Mouse (Mus musculus): Measurements from ENCODE around the gene Scube3.

Scube3 gene

DNA sequence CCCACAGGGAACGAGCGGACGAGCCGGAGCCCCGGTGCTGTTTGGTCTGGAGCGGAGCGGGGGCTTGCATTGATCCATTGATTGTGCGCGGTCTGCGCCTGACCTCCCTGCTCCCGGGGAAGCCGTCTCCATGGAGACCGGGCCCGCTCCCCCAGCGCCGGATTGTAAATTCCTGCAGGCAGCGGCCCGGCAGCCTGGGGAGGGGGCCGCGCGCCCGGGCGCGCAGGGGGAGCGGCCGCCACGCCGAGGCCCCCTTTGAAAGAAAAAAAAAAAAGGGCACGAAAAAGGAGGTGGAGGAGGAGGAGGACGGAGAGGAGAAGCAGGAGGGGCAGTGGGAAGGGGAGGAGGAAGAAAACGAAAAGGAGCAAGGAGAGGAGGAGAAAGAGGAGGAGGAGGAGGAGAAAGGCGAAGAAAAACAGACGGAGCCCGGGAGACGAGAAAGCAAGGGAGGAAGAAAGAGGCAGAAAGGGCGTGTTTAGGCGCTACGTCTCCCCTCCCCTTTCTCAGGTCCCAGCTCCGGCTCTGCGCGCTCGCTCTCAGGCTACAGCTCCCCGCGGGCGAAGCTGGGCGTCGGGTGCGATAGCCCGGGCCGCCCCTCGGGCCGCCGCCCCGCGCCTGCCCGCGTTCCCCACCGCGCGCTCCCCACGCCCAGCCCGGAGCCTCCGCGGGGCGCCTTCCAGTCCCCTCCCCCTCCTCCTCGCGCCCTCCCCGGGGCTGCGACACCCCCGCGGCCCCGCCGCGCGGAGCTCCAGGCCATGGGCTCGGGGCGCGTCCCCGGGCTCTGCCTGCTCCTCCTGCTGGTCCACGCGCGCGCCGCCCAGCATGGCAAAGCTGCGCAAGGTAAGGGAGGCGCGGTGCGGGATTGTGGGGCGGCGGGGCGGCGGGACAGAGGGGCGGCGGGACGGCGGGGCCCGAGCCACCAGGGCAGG, at the start of gene Scube3:
Gene Scube3, plus strand, starts transcription at position 371 of the 929 bp plus-strand sequence.
- DNase-seq (ENCODE audit: low spot score in 2 of 2): no peak

DNA sequence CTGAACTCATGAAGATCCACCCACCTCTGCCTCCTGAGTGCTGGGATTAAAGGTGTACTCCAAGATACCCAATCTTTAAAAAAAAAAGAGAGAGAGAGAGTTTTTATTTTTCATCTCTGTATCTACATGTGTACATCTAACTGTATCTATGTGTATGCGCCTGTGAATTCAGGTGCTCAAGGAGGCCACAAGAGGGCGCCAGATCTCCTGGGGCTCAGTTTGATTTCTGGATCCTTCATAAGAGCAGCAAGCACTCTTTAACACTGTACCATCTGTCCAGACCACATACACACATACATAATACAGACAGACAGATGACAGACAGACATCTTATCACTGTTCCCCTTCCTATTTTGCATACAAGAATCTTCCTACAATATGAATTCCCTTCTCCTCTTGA, 49.6 kb upstream of the Scube3 start:
- DNase-seq (ENCODE audit: low spot score in 2 of 2): no peak

DNA sequence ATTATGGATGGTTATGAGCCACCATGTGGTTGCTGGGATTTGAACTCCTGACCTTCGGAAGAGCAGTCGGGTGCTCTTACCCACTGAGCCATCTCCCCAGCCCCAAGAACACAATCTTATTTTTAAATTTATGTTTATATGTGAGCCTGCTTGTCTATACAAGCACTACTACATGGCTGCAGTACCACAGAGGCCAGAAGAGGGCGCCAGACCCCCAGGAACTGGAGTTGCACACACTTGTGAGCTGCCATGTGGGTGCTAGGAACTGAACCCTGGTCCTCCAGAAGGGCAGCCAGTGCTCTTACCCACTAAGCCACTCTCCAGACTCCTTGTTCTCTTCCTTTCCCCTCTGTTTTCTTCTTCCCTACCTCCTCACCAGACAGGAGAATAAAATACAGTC, 48.1 kb upstream of the Scube3 start:
- no peak for DNase-seq (ENCODE audit: low spot score in 2 of 2)

DNA sequence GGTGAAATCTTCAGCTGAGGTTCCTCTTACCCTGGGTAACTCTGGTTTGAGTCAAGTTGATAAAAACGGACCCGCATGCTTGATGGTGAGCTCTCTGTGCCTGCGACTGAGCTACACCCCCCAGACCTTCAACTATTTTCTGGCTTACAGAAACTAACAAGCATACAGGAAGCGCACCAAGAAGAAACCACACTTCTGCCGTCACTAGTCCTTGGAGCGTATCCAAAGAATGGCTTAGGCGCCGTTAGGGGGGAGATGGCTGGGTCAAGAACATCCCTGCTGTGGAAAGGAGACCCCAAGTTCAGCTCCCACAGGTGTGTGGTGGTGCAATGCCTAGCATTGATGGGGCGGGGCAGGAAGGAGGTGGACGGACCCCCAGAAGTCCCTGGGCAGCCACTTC, 45.5 kb upstream of the Scube3 start:
- DNase-seq (ENCODE audit: low spot score in 2 of 2): no peak

DNA sequence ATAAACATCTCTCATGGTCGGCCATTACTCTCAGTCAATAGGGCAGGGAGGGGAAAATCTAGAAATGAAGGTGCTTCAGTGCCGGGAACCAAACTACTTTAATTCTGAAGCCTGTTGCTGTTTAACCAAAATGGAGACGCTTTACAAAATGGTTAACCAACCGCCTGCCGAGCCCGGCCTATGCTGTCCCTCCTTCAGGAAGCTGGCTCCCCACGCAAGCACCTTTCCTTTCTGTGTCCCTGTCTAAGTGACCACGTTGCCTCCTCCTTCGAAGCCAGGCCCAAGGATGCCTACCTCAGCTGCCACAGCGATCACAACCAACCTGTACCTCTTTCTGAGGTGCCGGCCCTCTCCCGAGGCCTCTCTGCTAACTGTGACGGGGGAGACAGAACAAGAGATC, 44.6 kb upstream of the Scube3 start:
- DNase-seq (ENCODE audit: low spot score in 2 of 2): no peak

DNA sequence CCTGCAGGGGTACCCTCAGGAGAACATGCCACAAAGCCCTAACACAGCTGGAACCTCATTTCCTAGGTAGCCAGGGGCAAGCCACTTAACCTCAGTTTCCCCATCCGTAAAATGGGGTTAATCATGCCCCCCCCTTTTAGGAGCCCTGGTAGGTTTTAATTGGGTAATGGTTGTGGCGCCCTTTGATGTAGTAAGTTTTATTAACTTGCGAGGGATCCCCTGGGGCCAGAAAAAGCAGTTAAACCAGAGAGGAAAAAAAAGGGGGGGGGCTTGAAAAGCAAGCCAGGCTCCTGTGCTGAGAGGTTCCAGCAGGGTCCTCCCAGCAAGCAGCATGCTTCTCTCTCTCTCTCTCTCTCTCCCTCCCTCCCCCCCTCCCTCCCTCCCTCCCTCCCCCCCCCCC, 42.9 kb upstream of the Scube3 start:
- no peak for DNase-seq (ENCODE audit: low spot score in 2 of 2)

DNA sequence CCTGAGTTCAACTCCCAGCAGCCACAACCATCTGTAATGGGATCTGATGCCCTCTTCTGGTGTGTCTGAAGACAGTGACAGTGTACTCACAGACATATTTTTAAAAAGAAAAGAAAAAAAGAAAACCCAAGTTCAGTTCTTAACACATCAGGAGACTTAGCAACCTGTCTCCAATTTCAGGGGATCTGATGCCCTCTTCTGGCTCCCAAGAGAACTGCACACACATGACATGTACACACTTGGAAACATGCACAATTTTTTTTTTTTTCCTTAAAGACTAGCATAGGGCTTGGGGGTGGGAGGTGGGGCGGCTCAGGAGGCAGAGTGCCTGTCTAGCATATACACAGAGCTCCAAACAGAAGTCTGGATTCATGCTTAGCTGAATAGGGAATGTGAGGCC, 41.3 kb upstream of the Scube3 start:
- DNase-seq (ENCODE audit: low spot score in 2 of 2): no peak

DNA sequence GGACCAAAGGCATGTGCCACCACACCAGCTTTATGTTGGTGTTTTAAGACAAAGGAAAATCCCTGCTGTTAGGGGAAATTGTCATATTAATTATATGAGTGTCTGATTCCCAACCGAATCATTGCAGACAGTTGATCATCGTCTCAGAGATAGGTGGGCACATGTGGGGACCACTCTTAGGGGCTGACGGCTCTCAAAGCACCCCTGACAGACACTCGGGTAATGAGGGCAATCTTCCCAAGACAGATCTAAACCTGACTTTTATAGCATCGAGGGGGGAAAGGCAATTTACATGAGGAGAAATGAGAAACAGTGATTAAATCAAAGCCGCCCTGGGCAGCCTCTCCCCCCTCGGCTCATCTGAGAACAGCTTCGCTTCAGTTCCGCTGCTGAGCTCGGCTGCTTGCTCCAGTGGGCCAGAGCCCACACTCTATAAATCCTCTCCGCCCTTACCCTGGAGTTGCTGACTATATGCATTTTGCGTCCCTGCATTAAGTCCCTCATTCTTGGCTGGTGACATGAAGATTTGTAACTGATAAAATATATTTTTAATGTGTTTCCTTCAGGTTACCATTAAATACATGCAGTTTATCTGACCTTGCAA, 40.6 kb upstream of the Scube3 start:
- DNase-seq (ENCODE audit: low spot score in 2 of 2): no peak

DNA sequence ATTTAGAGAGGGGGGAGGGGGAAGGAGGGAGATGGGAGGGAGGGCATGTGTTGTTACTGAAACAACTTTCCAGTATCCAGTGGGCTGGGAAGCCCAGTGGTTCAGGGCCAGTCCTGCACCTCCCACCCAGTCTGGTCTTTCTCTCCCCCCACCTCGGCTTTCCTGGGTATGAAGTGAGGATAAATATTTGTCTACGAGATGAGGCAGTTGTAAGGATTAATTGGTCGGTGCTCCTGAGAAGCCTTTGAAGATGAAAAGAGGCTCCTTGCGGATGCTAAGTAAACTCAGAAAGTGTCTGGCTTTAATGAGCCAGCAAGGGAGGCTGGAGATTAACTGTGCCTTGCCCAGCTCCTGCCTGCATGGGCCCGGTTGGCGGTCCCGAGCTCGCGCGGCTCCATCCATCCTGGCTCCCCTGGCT, 40.0 kb upstream of the Scube3 start:
- no peak for DNase-seq (ENCODE audit: low spot score in 2 of 2)

DNA sequence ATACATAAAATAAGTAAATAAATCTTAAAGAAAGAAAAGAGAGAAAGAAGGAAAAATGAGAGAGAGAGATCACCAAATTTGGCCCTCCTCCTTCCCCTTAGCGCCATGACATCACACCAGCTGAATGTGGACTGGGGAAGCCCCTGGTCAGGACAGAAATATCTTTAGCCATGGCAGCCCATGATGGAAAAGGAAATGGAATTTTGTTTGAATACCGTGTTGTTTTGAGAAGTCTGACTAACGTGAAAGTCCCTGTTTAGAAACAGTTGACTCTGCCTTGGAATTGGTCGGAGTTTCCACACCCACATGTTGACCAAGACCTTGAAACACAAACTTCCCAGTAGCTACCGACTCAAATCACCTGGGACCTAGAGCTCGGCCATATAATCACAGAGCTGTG, 37.5 kb upstream of the Scube3 start:
- no peak for DNase-seq (ENCODE audit: low spot score in 2 of 2)

DNA sequence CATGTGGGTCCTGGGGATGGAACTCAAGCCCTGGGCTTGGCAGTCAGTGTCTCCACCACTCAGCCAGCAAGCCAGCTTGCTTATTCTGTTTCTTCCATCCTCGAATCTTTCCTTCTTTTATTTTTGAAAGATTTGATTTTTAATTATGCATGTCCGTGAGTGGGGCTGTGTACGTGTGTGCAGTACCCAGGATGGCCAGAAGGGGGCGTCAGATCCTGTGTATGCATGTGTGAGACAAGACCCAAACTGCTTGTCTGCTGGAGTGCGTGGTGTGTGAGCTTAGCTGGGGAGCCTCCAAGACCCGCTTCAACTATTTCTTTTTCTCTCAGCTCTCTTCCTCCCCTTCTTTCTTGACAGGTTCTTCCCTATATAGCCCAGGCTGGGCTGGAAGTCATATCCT, 35.6 kb upstream of the Scube3 start:
- DNase-seq (ENCODE audit: low spot score in 2 of 2): no peak

DNA sequence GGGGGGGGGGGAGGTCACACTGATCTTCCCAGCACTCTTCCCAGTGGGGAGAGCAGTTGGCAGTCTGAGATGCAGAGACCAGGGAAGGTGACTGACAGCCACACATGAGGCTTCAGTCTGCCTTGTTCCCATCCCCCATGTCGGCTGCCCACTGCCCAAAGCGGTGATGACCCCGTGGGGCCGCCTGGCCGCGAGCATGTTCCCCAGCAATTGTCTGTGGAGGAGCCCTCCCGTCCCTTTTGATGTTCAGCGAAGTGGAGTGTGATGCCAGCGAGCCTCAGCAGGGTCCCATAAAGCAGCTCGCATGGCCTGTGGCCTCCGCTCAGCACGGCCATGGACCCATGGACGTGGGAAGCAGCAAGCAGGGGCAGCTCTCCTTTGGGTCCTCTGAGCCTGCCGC, 34.7 kb upstream of the Scube3 start:
- no peak for DNase-seq (ENCODE audit: low spot score in 2 of 2)

DNA sequence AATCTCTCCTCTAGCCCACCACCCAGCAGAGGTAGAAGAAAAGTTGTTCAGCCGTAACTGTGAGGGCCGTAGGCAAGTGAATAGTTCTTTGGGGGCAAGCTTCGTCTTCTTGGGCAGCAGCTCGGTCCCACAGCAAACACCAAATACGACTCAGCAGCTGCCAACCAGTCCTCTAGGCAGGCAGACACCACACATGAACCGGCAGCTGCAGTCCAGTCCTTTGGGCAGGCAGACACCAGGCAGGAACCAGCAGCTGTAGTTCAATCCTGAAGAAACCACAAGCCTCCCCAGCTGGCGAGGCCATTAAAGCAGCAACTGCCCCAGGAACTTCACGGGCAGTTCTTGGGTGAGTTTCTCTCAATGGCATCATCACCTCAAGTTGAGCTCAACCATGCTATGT, 29.7 kb upstream of the Scube3 start:
- no peak for DNase-seq (ENCODE audit: low spot score in 2 of 2)

DNA sequence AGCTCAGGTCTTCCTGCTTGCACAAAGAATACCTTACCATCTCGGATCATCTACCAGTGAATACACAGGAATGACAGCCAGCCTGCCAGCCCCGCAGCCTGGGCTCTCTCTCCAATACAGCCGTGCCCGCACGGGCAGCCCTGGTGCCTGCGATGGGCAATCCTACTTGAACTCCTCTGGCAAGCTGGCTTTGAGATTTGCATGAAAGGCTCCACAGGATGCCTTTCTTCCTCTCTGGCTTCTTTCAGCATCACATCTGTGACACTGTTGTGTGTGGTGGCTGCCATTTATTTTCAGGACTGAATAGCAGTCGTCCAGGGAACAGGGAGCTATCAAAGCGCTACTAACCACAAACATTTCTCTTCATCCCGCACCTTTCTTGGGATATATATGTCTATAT, 25.6 kb upstream of the Scube3 start:
- no peak for DNase-seq (ENCODE audit: low spot score in 2 of 2)

DNA sequence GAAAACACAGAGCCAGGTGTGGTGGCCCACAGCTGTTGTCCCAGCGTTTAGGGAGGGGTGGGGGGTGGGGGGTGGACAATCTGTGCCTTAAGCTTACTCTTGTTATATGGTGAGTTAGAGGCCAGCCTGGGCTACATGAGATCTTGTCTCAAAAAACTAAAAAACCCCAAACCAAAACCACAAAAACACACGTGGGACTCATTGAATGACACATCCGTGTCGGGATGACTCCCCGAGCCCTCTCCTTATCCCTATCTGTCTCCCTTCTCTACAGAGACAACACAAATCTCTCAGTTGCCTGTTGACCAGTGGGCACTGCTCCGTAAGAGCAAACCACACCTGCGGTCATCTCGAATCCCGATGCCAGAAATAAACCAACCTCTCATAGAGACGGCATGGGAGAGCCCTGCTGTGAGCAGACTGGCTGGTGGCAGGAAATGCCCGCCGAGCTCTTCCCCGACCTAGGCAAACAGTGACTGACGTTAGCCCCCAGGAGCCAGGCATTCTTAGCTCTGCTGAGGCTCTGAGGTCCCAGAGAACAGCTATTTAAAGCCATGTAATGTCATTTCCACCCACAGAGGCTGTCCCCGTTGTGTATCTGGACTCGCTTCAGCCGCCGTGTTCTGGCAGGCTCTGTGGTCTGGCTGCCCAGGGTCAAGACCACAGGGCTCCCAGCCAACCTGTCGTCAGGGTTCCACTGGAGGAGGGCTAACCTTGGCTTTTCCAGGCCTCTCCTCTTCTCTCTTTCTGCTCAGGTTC, 24.3 kb upstream of the Scube3 start:
- no peak for DNase-seq (ENCODE audit: low spot score in 2 of 2)

DNA sequence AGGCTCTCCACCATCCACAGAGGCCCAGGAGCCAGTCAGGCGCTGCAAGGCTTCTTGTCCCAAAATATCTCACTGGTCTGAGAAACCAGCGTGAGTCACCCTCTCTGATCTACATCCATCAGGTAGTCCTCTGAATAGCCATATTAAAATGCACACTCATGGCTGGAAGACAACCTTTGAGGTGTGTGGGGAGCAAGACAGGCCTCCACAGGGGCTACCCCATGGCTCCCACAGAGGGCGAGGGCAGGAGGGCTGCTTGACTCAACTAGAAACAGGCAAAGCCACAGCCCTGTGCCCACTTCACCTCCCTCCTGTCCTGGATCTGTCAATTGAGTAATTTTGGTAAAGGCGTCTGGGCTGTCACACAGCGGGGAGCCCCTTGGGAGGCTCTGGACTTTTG, 21.5 kb upstream of the Scube3 start:
- no peak for DNase-seq (ENCODE audit: low spot score in 2 of 2)

DNA sequence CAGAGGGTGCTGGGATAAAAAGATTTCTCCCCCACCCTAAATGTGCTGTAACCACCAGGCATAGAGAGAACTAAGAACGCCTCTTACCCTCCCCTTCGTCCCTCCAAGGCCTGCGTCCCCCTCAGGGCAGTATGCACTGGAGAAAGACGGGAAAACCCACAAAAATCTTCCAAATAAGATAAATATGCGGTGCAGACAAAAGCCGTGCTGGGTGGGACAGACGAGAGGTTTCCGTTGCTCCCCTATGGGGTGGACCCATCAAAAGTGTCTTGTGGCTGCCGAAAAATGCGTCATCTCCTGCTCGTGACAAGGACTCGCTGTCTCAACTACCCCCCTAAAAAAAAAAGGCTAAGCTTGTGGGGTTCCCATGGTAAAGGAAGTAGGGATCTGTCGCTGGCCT, 19.0 kb upstream of the Scube3 start:
- no peak for DNase-seq (ENCODE audit: low spot score in 2 of 2)

DNA sequence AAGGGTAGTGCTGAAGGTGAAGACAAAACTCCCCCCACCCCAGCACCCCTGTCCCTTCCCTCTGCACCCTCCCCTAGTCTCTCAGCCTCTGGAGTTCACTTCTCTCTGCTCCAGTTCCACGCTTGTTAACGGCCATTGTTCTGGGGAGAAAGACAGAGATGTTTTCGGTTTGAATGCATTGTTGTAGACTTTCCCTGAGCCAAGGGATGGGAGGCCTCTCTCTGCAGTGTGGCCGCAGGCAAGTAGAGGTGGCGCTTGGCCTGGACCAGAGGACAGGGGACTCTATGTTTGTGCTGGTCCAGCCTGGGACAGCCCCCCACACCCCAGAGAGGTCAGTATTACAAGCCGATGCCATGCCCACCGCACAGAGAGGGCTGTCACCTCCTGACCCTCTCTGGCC, 18.3 kb upstream of the Scube3 start:
- DNase-seq (ENCODE audit: low spot score in 2 of 2): no peak

DNA sequence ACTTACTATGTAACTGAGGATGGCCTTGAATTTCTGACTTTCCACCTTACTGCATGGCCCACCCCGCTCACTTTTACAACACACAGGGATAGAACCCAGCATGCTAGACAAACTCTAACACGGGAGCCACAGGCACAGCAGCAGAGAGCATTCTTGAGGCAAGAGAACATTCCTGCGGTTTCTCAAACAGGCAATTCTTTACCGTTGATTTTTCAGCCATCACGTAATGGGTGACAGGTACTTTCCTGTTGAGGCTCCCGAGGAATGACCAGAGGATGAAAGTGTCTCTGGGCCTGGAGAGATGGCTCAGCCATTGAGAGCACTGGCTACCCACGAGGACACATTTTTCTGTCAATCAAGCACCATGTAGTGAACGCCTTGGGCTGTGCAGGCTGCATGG, 17.6 kb upstream of the Scube3 start:
- DNase-seq (ENCODE audit: low spot score in 2 of 2): no peak

DNA sequence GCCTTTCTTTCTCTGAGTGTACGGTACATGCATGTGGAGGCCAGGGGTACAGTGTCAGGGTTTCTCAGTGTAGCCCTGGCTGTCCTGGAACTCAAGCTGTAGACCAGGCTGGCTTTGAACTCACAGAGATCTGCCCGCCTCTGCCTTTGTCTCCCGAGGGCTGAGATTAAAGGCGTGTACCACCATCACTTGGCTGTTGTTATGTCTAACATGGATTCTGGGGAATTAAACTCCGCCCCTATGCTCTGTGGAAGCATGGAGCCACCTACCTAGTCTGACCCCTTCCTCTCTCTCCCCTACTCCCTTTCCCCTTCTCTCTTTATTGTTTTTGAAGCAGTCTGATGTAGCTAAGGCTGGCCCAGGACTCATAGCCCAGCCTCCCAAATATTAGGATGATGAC, 12.1 kb upstream of the Scube3 start:
- DNase-seq (ENCODE audit: low spot score in 2 of 2): no peak

DNA sequence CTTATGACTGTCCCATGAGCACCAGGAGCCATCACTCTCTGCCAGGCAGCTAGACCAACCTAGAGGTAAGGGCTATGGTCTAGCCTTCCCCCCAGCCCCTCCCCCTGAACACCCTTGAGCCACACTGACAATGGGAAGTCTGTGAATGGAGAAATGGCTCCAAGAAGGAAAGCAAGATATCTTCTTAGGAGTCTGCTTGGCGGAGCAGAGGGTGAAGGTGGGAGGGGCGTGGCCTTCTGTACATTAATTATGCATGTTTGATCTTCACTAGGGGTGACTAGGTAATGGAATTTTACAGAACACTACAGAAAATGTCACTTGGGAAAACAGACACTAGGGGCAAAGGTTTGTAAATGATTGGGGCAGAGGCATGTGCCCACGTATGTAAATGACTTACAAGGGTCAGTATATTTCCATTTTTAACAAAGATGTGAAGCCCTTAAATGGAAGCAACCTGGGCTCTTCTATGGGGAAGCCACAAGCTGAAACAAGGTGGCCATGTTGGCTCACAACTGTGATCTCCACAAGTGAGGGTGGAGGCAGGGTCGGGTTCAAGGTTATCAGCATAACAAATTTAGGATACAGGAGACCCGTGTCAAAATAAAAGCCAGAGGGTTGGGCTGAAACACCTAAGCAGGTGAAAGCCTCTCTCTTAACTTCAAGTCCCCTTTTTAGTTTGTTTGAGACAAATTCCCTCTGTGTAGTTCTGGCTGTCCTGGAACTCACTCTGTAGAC, 11.4 kb upstream of the Scube3 start:
- no peak for DNase-seq (ENCODE audit: low spot score in 2 of 2)

DNA sequence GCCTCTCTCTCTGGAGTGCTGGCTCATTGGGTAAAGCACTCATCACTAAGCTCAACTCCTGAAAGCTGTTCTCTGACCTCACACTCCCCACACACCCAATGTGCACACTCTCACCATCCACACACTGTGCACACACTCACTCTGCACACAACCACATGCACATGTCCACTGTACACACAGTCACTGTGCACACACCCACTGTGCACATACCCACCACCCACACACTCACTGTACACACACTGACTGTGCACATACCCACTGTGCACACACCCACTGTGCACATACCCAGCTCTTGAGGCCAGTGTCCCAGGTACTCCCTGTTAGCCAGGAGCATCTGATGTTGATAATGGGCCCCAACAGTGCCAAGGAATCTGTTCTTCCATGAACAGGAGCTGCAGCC, 10.8 kb upstream of the Scube3 start:
- DNase-seq (ENCODE audit: low spot score in 2 of 2): no peak
